Mouse (Mus musculus): ENCODE measurements around the gene Zfp628. TPM values are rescaled to one million over a fixed set of nuclear protein-coding genes. Genes with fewer than 3 reads are reported as not detected.

Zfp628 gene
- polyA plus RNA-seq, 1 experiment from 2014 or later = 3.1 TPM

DNA sequence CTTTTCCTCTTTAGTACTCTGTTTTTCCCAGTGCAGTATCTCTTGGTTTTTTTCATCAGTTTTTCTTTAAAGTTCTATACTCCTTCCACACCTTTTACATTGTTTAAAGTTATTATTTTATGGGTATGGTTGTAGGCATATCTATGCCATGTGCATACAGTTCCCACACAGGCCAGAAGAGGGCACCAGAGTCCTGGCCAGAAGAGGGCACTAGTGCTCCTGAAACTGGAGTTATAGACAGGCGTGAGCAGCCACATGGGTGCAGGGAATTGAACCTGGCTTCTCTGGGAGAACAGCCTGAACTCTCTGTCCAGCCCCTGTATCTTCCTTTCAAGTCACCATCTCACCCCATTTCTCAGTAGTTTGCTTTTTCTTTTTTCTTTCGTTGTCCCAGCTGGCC is 23.4 kb downstream of the Zfp628 start:
- peak; percentile 71 for DNase-seq (ENCODE audit: low spot score)

DNA sequence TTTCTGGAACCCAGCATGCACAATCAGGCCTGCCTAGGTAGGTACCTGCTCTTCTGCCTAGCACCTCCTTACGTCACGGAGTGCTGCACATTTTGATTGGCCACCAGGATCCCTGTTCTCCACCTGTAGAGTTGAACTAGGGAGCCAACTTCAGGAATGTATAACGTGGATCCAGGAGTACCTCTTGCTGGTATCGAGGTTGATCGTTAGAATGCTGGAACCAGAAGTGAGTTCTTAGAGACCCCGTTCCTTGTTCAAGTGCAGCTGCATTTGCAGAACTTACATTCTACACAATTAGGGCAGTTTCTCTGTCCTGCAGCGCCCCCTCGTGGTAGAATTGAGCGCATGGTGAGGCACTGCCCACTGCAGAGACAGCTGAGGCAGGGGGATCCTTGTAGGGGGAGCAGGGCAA is 25.1 kb downstream of the Zfp628 start:
- DNase-seq (ENCODE audit: low spot score) = peak; percentile 88

DNA sequence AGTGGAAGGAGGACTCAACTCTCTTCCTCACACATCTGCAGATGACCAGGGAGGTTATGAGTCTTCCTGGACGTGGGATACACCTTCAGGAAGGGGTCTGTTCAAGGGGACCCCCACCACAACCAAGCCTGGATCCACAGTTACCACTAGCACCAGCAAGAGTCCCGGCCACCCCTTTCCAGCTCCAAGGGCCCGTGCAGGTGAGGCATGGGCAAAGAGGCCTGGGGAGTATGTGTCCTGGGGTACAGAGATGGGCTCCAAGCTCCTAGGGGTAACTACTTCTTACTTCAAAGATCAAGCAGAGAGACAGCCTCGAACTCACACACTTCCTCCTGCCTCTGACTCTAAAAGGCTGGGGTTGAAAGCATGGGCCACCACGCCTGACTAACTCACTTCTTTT is 27.7 kb downstream of the Zfp628 start:
- no peak for DNase-seq (ENCODE audit: low spot score)

DNA sequence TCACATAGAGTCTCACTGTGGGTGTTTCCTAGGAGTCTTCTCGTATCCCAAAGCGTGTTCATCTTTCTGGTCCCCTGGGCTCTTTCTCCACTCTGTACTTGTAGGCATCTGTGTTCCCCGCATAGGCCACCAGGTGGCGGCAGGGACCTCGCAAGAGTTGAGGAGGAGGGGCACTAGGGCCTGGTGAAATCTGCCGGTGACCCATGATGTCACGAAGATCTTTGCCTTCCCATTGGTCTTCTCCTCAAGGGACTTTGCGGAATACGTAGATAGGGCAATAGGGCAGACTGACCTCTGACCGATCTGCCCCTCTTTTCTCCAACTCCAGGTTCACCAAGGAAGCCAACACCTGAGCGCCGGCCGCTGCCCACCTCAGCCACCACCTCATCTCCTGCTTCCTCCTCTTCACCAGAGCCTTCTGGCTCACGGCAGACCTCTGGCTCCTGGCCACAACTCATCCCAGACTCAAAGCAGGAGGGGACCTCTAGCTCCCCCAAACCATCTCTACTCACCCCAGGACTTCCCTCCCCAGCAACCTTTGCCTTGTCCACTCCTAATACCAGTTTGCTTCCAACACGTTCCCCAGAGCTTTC is 28.3 kb downstream of the Zfp628 start:
- peak; percentile 92 for DNase-seq (ENCODE audit: low spot score)

DNA sequence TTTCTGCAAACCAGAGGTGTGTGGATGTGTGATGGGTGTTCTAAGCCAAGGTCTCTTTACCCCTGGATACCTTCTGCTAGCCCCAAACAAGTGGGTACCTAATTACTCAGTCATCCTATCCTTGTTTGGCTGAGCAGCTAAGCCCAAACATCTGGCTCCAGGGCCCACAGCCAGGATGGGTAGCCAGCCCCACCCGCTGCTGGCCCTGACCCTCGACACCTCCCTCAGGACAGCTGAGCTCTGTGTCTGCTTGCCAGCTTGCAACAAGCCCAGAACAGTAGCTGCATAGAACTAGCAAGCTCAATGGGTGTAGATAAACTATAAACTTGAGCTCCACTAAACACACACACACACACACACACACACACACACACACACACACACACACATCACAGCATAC is 32.8 kb downstream of the Zfp628 start:
- no peak for DNase-seq (ENCODE audit: low spot score)

DNA sequence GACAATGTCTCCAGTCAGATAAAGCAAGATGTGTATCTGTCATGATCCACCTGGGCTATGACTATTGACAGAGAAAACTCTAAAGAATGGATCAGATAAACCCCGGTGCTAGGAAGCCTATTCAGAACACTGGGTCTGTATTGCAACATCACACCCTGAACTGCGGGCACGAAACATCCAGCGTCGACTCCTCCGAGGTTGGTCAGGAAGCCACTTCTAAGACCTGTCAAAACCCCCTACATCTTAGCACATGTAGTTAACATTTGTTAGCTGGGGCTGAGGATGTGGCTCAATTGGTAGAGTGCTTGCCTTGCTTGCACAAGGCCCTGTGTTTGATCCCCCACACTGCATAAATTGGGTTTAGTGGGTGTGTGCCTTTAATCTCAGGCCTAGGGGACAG is 33.4 kb downstream of the Zfp628 start:
- DNase-seq (ENCODE audit: low spot score) = peak; percentile 22

DNA sequence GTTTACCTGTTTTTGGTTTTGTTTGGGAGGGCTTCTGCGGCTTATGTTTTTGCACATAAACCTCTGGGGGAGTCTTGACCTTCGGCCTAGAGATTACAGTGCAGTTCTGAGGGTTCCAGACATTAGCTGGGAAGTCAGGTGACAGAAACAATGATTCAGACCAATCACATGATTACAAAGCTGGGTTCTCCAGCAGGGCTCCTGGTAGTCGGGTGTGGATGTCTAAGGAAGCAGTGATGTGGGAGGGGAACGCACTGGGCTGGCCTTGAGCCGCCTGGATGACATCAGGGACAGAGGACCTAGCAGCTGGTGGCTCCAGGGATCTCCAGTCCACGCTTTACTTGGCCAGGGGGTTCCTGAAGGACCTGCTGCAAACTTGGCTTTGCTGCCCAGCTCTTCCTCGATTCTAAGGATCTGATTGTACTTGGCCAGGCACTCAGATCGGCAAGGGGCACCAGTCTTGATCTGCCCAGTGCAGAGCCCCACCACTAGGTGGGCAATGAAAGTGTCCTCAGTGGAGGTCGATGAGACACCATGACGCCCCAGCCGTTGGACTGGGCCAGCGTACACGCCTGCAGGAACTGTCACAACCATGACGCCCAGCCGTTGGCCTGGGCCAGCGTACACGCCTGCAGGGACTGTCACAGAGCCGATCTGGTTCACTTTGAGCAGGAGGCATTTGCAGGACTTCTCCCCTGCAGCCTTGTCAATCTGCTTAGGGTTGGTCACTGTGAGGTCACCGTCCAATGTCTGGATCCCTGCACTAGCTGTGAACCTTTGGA is 35.7 kb downstream of the Zfp628 start:
- DNase-seq (ENCODE audit: low spot score) = no peak

DNA sequence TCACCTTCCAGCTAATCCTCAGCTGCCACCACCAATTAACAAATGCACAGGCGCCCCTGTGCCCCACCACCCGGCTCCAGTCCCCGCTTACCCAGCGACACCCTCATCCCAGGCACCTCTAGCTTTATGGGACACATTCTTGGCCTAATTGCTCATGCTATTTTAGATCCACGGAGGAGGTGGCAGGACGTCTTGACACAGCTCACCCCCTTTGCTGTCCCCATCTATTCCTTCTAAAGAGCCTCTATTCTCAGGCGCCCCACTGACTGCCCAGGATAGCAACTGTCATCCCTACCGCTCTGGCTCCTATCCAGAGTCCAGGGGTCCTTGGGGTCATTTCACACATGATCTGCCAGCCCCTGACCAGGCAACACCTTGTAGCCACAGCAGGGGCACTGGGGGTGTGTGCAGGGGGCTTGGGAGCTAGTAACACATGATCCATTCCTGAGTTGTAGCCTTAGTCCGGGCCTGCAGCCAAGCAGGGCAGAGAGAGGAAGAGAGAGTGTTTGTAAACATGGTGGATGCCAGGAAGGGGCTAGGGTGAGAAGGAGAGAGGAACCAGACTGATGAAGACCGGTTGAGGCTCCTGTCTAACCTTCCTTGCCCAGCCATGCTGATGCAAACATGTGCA is 38.9 kb downstream of the Zfp628 start:
- DNase-seq (ENCODE audit: low spot score) = no peak

DNA sequence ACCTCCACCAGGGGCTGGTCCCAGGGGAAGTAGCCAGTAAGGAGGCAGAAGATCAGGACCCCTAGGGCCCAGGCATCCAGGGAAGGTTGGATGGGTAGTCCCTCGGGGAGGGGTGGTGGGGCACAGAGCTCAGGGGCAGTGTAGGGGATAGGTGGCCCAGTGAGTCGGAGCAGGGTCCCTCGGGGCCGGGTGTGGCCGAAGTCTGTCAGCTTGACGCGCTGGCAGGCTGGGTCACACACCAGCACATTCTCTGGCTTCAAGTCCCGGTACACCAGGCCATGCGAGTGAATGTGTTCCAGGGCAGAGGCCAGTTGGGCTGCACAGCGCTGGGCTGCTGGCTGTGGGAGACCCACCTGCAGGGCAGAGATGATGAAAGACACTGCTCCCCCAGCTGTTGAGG is 42.3 kb downstream of the Zfp628 start:
- no peak for DNase-seq (ENCODE audit: low spot score)

DNA sequence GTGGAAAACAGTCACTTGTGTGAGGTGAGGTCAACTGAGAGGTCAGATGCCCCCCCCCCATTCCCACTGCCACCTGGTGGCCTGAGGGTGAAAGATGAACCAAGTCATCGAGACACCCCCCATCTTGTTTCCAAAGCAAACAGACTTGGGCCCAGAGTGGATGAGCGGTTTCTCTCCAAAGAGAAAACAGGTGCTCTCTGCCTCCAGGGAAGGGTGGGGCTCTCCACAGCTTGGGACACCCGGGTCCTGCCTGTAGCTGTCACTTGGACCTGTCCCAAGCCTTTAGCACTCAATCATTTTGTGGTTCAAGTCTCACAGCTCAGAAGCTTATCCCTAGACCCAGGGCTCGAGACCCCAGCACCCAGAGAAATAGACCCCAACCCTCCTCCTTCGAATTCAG is 48.5 kb downstream of the Zfp628 start:
- DNase-seq (ENCODE audit: low spot score) = no peak

DNA sequence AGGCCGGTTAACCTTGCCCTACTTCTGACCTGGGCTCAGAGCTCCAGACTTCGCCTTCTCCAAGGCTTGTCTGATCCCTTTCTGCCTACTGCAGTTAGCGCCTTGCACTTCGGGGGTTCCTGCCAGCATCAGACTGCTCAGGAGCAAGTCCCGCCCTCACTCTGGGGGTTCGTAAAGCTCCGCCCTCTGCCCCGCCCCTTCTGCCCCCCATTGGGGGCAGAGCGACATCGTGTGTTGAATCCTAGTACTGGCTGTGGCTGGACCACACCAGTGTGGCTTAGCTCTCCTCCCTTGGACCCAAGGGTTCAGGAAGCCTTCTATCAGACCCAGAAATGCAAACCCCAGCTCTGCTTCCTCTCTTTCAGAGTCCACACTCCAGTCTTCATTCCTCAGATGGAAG is 49.3 kb downstream of the Zfp628 start, which contains the start of gene Sbk2:
Gene Sbk2 (minus strand): TSS at position 135 of the 400 bp plus-strand sequence.
- DNase-seq (ENCODE audit: low spot score) = peak; percentile 87

DNA sequence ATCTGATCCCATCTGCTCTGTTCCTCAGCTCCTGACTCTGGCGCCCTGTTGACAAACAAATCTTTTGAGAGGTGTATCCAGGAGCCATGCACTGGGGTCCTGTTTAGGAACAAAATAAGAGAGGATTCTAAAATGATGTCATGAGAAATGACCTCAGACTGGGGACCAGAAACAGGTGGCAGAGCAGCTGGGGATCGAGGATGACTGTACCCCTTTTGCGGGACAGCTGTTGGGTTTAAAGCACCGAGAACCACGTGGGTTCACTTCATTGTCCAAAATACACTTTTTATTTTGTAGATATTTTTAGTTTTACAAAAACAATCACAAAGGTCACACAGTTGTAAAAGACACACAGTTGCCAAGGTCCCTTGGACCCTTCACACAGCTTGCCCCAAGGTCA is 50.0 kb downstream of the Zfp628 start:
- DNase-seq (ENCODE audit: low spot score) = no peak

DNA sequence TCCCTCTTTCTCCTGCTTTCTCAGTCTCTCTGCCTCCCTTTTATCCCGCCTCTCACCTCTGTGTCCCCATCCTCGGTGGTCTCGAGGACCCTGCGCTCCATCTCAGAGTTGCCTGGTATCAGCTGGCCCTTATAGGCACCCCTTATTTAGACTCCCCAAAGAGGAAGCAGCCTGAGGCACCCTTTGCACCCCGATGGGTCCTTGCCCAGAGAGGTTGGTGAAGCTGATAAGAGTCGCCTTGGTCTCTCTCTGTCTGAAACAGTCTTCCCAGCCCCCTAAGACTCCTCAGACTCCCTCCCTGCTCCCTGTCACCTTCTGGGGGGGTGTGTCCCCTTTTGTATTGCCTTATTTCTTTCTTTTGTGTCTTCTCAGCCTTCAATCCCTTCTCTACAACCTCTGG is 56.1 kb downstream of the Zfp628 start, which contains the start of gene Sbk3:
Gene Sbk3 (minus strand): TSS at position 101 of the 400 bp plus-strand sequence.
- DNase-seq (ENCODE audit: low spot score) = no peak

Other genes with a start within 250 kb of the Zfp628 start
- gene Hspbp1, start 230.1 kb upstream of the Zfp628 start, polyA plus RNA-seq (2015; fragmentation: Nextera tagmentation; extraction: Ambion mirVana) = 74.9 and 91.0 TPM in 2 replicates
- gene Brsk1, start 224.6 kb upstream of the Zfp628 start, polyA plus RNA-seq (2015; fragmentation: Nextera tagmentation; extraction: Ambion mirVana) = 0.06 and 0.20 TPM in 2 replicates
- 0.82 and 1.4 TPM in 2 replicates for gene Tmem150b, start 190.0 kb upstream of the Zfp628 start, polyA plus RNA-seq (2015; fragmentation: Nextera tagmentation; extraction: Ambion mirVana)
- 44.1 and 44.2 TPM in 2 replicates for gene Kmt5c, start 175.1 kb upstream of the Zfp628 start, polyA plus RNA-seq (2015; fragmentation: Nextera tagmentation; extraction: Ambion mirVana)
- 37.9 TPM in 2 replicates for gene Cox6b2, start 162.1 kb upstream of the Zfp628 start, polyA plus RNA-seq (2015; fragmentation: Nextera tagmentation; extraction: Ambion mirVana)
- not detected in 2 replicates for gene Fam71e2, start 143.9 kb upstream of the Zfp628 start, polyA plus RNA-seq (2015; fragmentation: Nextera tagmentation; extraction: Ambion mirVana)
- gene Il11, start 132.4 kb upstream of the Zfp628 start, polyA plus RNA-seq (2015; fragmentation: Nextera tagmentation; extraction: Ambion mirVana) = 0.13 and 0.30 TPM in 2 replicates
- gene Tmem190, start 132.3 kb upstream of the Zfp628 start, polyA plus RNA-seq (2015; fragmentation: Nextera tagmentation; extraction: Ambion mirVana) = 0.23 TPM in 1 of 2 replicates, not detected in the other
- 9.6 and 11.7 TPM in 2 replicates for gene Tmem238, start 125.6 kb upstream of the Zfp628 start, polyA plus RNA-seq (2015; fragmentation: Nextera tagmentation; extraction: Ambion mirVana)
- gene Rpl28, start 122.3 kb upstream of the Zfp628 start, polyA plus RNA-seq (2015; fragmentation: Nextera tagmentation; extraction: Ambion mirVana) = 546 and 590 TPM in 2 replicates
- 413 and 414 TPM in 2 replicates for gene Ube2s, start 102.6 kb upstream of the Zfp628 start, polyA plus RNA-seq (2015; fragmentation: Nextera tagmentation; extraction: Ambion mirVana)
- not detected in 2 replicates for gene Shisa7, start 70.5 kb upstream of the Zfp628 start, polyA plus RNA-seq (2015; fragmentation: Nextera tagmentation; extraction: Ambion mirVana)
- gene Isoc2b, start 45.0 kb upstream of the Zfp628 start, polyA plus RNA-seq (2015; fragmentation: Nextera tagmentation; extraction: Ambion mirVana) = 19.9 and 22.0 TPM in 2 replicates
- 0.72 and 0.81 TPM in 2 replicates for gene Isoc2a, start 38.1 kb upstream of the Zfp628 start, polyA plus RNA-seq (2015; fragmentation: Nextera tagmentation; extraction: Ambion mirVana)
- gene Gm36210, start 8.7 kb upstream of the Zfp628 start, polyA plus RNA-seq (2015; fragmentation: Nextera tagmentation; extraction: Ambion mirVana) = 0.10 TPM in 2 replicates
- 0.22 and 0.60 TPM in 2 replicates for gene Nat14, start 6.8 kb downstream of the Zfp628 start, polyA plus RNA-seq (2015; fragmentation: Nextera tagmentation; extraction: Ambion mirVana)
- 0.07 and 0.19 TPM in 2 replicates for gene Ssc5d, start 10.6 kb downstream of the Zfp628 start, polyA plus RNA-seq (2015; fragmentation: Nextera tagmentation; extraction: Ambion mirVana)
- 0.09 and 0.21 TPM in 2 replicates for gene Sbk2, start 49.2 kb downstream of the Zfp628 start, polyA plus RNA-seq (2015; fragmentation: Nextera tagmentation; extraction: Ambion mirVana)
- gene Sbk3, start 56.0 kb downstream of the Zfp628 start, polyA plus RNA-seq (2015; fragmentation: Nextera tagmentation; extraction: Ambion mirVana) = not detected in 2 replicates
- gene Zfp579, start 80.9 kb downstream of the Zfp628 start, polyA plus RNA-seq (2015; fragmentation: Nextera tagmentation; extraction: Ambion mirVana) = 18.7 and 22.3 TPM in 2 replicates
- gene Zfp524, start 99.2 kb downstream of the Zfp628 start, polyA plus RNA-seq (2015; fragmentation: Nextera tagmentation; extraction: Ambion mirVana) = 14.9 and 18.2 TPM in 2 replicates
- gene Fiz1, start 99.5 kb downstream of the Zfp628 start, polyA plus RNA-seq (2015; fragmentation: Nextera tagmentation; extraction: Ambion mirVana) = 32.3 and 33.5 TPM in 2 replicates
- 2.9 and 5.4 TPM in 2 replicates for gene Gm44973, start 100.3 kb downstream of the Zfp628 start, polyA plus RNA-seq (2015; fragmentation: Nextera tagmentation; extraction: Ambion mirVana)
- 5.1 and 5.9 TPM in 2 replicates for gene Zfp865, start 105.2 kb downstream of the Zfp628 start, polyA plus RNA-seq (2015; fragmentation: Nextera tagmentation; extraction: Ambion mirVana)
- 0.27 TPM in 1 of 2 replicates, not detected in the other for gene Ccdc106, start 105.3 kb downstream of the Zfp628 start, polyA plus RNA-seq (2015; fragmentation: Nextera tagmentation; extraction: Ambion mirVana)
- not detected in 2 replicates for gene 4632433K11Rik, start 118.9 kb downstream of the Zfp628 start, polyA plus RNA-seq (2015; fragmentation: Nextera tagmentation; extraction: Ambion mirVana)
- 3.8 and 4.4 TPM in 2 replicates for gene Zfp784, start 123.2 kb downstream of the Zfp628 start, polyA plus RNA-seq (2015; fragmentation: Nextera tagmentation; extraction: Ambion mirVana)
- 15.2 and 15.4 TPM in 2 replicates for gene Zfp580, start 136.3 kb downstream of the Zfp628 start, polyA plus RNA-seq (2015; fragmentation: Nextera tagmentation; extraction: Ambion mirVana)
- 131 and 138 TPM in 2 replicates for gene U2af2, start 146.9 kb downstream of the Zfp628 start, polyA plus RNA-seq (2015; fragmentation: Nextera tagmentation; extraction: Ambion mirVana)
- gene Epn1, start 165.0 kb downstream of the Zfp628 start, polyA plus RNA-seq (2015; fragmentation: Nextera tagmentation; extraction: Ambion mirVana) = 42.6 and 44.8 TPM in 2 replicates
- not detected in 2 replicates for gene Rfpl4, start 201.7 kb downstream of the Zfp628 start, polyA plus RNA-seq (2015; fragmentation: Nextera tagmentation; extraction: Ambion mirVana)
- gene Rasl2-9, start 210.7 kb downstream of the Zfp628 start, polyA plus RNA-seq (2015; fragmentation: Nextera tagmentation; extraction: Ambion mirVana) = 0.13 and 0.40 TPM in 2 replicates
- not detected in 2 replicates for gene Vmn1r55, start 234.5 kb downstream of the Zfp628 start, polyA plus RNA-seq (2015; fragmentation: Nextera tagmentation; extraction: Ambion mirVana)